Mouse (Mus musculus): ENCODE measurements at regions not wholly inside any gene's neighbourhood (a gene's known extent, or its start where the extent isn't known, plus 50 kb on each side); places are given as distances from the start of the nearest gene placed in this dataset.

- Histone ChIP-seq H3K36me3 (ENCODE audit: control insufficient read depth in 1 of 2, insufficient read depth in 2 of 2, low read length in 2 of 2) (no peaks in the 10 kb centered on the region), H3K27me3 (ENCODE audit: control insufficient read depth in 1 of 2, insufficient read depth in 2 of 2, low read length in 2 of 2) (peaks cover 2 to 3% of the 10 kb centered on the region in 2 experiments; a peak in 3 of 4 replicates), H3K79me2 (ENCODE audit: control insufficient read depth, insufficient read depth, low read length, poor library complexity) (no peaks in the 10 kb centered on the region), H3K4me3 (ENCODE audit: control insufficient read depth in 1 of 2, insufficient read depth in 1 of 2, low read depth in 2 of 2, low read length in 2 of 2) (no peak overlapping the region), H3K4me1 (ENCODE audit: control insufficient read depth in 1 of 2, insufficient read depth in 2 of 2, low read length in 2 of 2) (no peaks in the 10 kb centered on the region), H3K27ac (ENCODE audit: control insufficient read depth, low read depth, low read length) (no peak overlapping the region), H3K9me3 (replicated peaks; ENCODE audit: insufficient read depth, low read length) (no peaks in the 10 kb centered on the region), H3K9ac (ENCODE audit: control insufficient read depth, low read depth, low read length, poor library complexity, severe bottlenecking) (no peak overlapping the region)
- no peak for DNase-seq (ENCODE audit: low read depth, low spot score)
- no peak for TF ChIP-seq ZNF384 (IDR thresholded peaks at IDR 0.05; ENCODE audit: low read depth, low read length)
- no peak for TF ChIP-seq HCFC1 (IDR thresholded peaks at IDR 0.05; ENCODE audit: low read depth, low read length)
- TF ChIP-seq MAZ (IDR thresholded peaks at IDR 0.05; ENCODE audit: low read depth, low read length): no peak
- TF ChIP-seq JUND (IDR thresholded peaks at IDR 0.05; ENCODE audit: low read depth, low read length): no peak
- no peak for TF ChIP-seq SIN3A (IDR thresholded peaks at IDR 0.05; ENCODE audit: low read length)
- TF ChIP-seq ZMIZ1 (IDR thresholded peaks at IDR 0.05; ENCODE audit: low read depth, low read length): no peak
- TF ChIP-seq ZC3H11A (IDR thresholded peaks at IDR 0.05; ENCODE audit: low read depth, low read length): no peak
- no peak for TF ChIP-seq GABPA (IDR thresholded peaks at IDR 0.05; ENCODE audit: low read depth, low read length)
- no peak for TF ChIP-seq POLR2A (IDR thresholded peaks at IDR 0.05; ENCODE audit: control insufficient read depth in 1 of 2, insufficient read depth in 1 of 2, low read depth in 1 of 2, low read length in 2 of 2, poor library complexity in 1 of 2)
- TF ChIP-seq ZKSCAN1 (IDR thresholded peaks at IDR 0.05; ENCODE audit: low read depth, low read length): no peak
- no peak for TF ChIP-seq TBP (IDR thresholded peaks at IDR 0.05; ENCODE audit: low read depth, low read length)
- no peak for TF ChIP-seq MYC (IDR thresholded peaks at IDR 0.05; ENCODE audit: low read depth, low read length)
Measured at GRCm38 (mm10) chr2:30534485-30534884, 60.4 kb upstream of the Cstad start.

- peaks cover 4 to 7% of the 10 kb centered on the region in 2 experiments; a peak in 3 of 4 replicates for H3K27me3 ChIP-seq (ENCODE audit: control insufficient read depth in 1 of 2, insufficient read depth in 2 of 2, low read length in 2 of 2)
- DNase-seq (ENCODE audit: low read depth, low spot score): no peak
- no peak overlapping the region for H3K4me3 ChIP-seq (ENCODE audit: control insufficient read depth in 1 of 2, insufficient read depth in 1 of 2, low read depth in 2 of 2, low read length in 2 of 2)
- H3K36me3 ChIP-seq (ENCODE audit: control insufficient read depth in 1 of 2, insufficient read depth in 2 of 2, low read length in 2 of 2): no peaks in the 10 kb centered on the region
- TF ChIP-seq MEF2A (IDR thresholded peaks at IDR 0.05; ENCODE audit: extremely low read depth, insufficient replicate concordance, low read depth, low read length, poor library complexity, severe bottlenecking) (no peak), CHD2 (IDR thresholded peaks at IDR 0.05; ENCODE audit: low read length) (no peak), ZKSCAN1 (IDR thresholded peaks at IDR 0.05; ENCODE audit: low read depth, low read length) (peak; percentile 87), ETS1 (IDR thresholded peaks at IDR 0.05; ENCODE audit: low read depth, low read length) (no peak), GABPA (IDR thresholded peaks at IDR 0.05; ENCODE audit: low read depth, low read length) (no peak)
- H3K9ac ChIP-seq (ENCODE audit: control insufficient read depth, low read depth, low read length, poor library complexity, severe bottlenecking): no peak overlapping the region
- H3K9me3 ChIP-seq (replicated peaks; ENCODE audit: insufficient read depth, low read length): no peaks in the 10 kb centered on the region
- H3K79me2 ChIP-seq (ENCODE audit: control insufficient read depth, insufficient read depth, low read length, poor library complexity): no peaks in the 10 kb centered on the region
- H3K27ac ChIP-seq (ENCODE audit: control insufficient read depth, low read depth, low read length): no peak overlapping the region
- H3K4me1 ChIP-seq (ENCODE audit: control insufficient read depth in 1 of 2, insufficient read depth in 2 of 2, low read length in 2 of 2): no peaks in the 10 kb centered on the region
Measured at GRCm38 (mm10) chr2:30539305-30539704, 55.5 kb upstream of the Cstad start.

- H3K4me1 ChIP-seq (ENCODE audit: control insufficient read depth in 1 of 2, insufficient read depth in 2 of 2, low read length in 2 of 2): no peaks in the 10 kb centered on the region
- H3K27me3 ChIP-seq (ENCODE audit: control insufficient read depth in 1 of 2, insufficient read depth in 2 of 2, low read length in 2 of 2): peaks cover 4 to 7% of the 10 kb centered on the region in 2 experiments; a peak in 3 of 4 replicates
- no peak for DNase-seq (ENCODE audit: low read depth, low spot score)
- no peak overlapping the region for H3K4me3 ChIP-seq (ENCODE audit: control insufficient read depth in 1 of 2, insufficient read depth in 1 of 2, low read depth in 2 of 2, low read length in 2 of 2)
- H3K9me3 ChIP-seq (replicated peaks; ENCODE audit: insufficient read depth, low read length): no peaks in the 10 kb centered on the region
- no peak overlapping the region for H3K9ac ChIP-seq (ENCODE audit: control insufficient read depth, low read depth, low read length, poor library complexity, severe bottlenecking)
- H3K79me2 ChIP-seq (ENCODE audit: control insufficient read depth, insufficient read depth, low read length, poor library complexity): no peaks in the 10 kb centered on the region
- H3K27ac ChIP-seq (ENCODE audit: control insufficient read depth, low read depth, low read length): no peak overlapping the region
- no peaks in the 10 kb centered on the region for H3K36me3 ChIP-seq (ENCODE audit: control insufficient read depth in 1 of 2, insufficient read depth in 2 of 2, low read length in 2 of 2)
- TF ChIP-seq SMC3 (IDR thresholded peaks at IDR 0.05; ENCODE audit: low read depth, low read length) (no peak), ZC3H11A (IDR thresholded peaks at IDR 0.05; ENCODE audit: low read depth, low read length) (no peak), POLR2A (IDR thresholded peaks at IDR 0.05; ENCODE audit: control insufficient read depth in 1 of 2, insufficient read depth in 1 of 2, low read depth in 1 of 2, low read length in 2 of 2, poor library complexity in 1 of 2) (no peak), ZMIZ1 (IDR thresholded peaks at IDR 0.05; ENCODE audit: low read depth, low read length) (no peak), TBP (IDR thresholded peaks at IDR 0.05; ENCODE audit: low read depth, low read length) (no peak), CHD1 (IDR thresholded peaks at IDR 0.05; ENCODE audit: low read depth, low read length) (no peak), ELF1 (IDR thresholded peaks at IDR 0.05; ENCODE audit: low read depth, low read length) (no peak), RCOR1 (IDR thresholded peaks at IDR 0.05; ENCODE audit: low read depth, low read length) (no peak), MYB (IDR thresholded peaks at IDR 0.05; ENCODE audit: low read depth, low read length) (no peak), KAT2A (conservative IDR thresholded peaks at IDR 0.05; ENCODE audit: low read depth, low read length) (no peak), POLR2AphosphoS5 (IDR thresholded peaks at IDR 0.05; ENCODE audit: borderline replicate concordance, low read depth, low read length) (no peak), MYC (IDR thresholded peaks at IDR 0.05; ENCODE audit: low read depth, low read length) (no peak), ZNF384 (IDR thresholded peaks at IDR 0.05; ENCODE audit: low read depth, low read length) (no peak), TCF12 (IDR thresholded peaks at IDR 0.05; ENCODE audit: low read depth, low read length) (no peak), CTCF (IDR thresholded peaks at IDR 0.05 in 2 of 3, conservative IDR thresholded peaks at IDR 0.05 in 1 of 3; ENCODE audit: control insufficient read depth in 1 of 3, insufficient read depth in 1 of 3, low read depth in 2 of 3, low read length in 3 of 3, poor library complexity in 1 of 3, severe bottlenecking in 1 of 3) (no peak), RAD21 (IDR thresholded peaks at IDR 0.05; ENCODE audit: low read depth, low read length) (no peak), E2F4 (IDR thresholded peaks at IDR 0.05; ENCODE audit: borderline replicate concordance, low read depth, low read length) (no peak), CHD2 (IDR thresholded peaks at IDR 0.05; ENCODE audit: low read length) (no peak)
Measured at GRCm38 (mm10) chr2:30541541-30541940, 53.3 kb upstream of the Cstad start.

Measured in MEL (cell line).